Mouse (Mus musculus) cortical plate, adult 2 months (tissue): ENCODE data around the gene Epop. TPM values are rescaled to one million over a fixed set of nuclear protein-coding genes. Genes with fewer than 3 reads are reported as not detected.
A peak's percentile ranks its signal among the peaks of the same experiment; 100 is the strongest.

Experiments used
- H3K27ac ChIP-seq: fragments of 200-500 bp; 2 replicates; pipeline ENCODE4 v1.5.1; 2012; ENCODE audit warnings: low read length, control low read depth, inconsistent platforms; ENCODE audit not compliant: insufficient read depth
- H3K4me1 ChIP-seq: fragments of 200-500 bp; 2 replicates; pipeline ENCODE4 v1.6.1; 2011; ENCODE audit warnings: low read length; ENCODE audit not compliant: control insufficient read depth, insufficient read depth
- H3K4me3 ChIP-seq: fragments of 200-500 bp; 2 replicates; pipeline ENCODE4 v1.5.1; 2011; ENCODE audit warnings: mild to moderate bottlenecking, low read length, control low read depth; ENCODE audit not compliant: insufficient read depth
- CTCF ChIP-seq: fragments of 200-500 bp; IDR thresholded peaks from 2 replicates; pipeline ENCODE4 v1.5.1; 2011; ENCODE audit warnings: mild to moderate bottlenecking, control low read depth, low read length; ENCODE audit not compliant: insufficient read depth; ENCODE audit errors: extremely low read depth
- POLR2A ChIP-seq: fragments of 200-500 bp; IDR thresholded peaks from 2 replicates; pipeline ENCODE4 v1.6.1; 2011; ENCODE audit warnings: mild to moderate bottlenecking, low read length, control low read depth; ENCODE audit not compliant: insufficient read depth; ENCODE audit errors: extremely low read depth
- polyA plus RNA-seq: library from polyadenylated mRNA; depleted of rRNA; stranded (reverse); fragments of >200 nt; gene quantifications from 2 replicates; pipeline ENCODE4 v1.2.3, GENCODE M21; 2012; rRNA removed

Epop gene
- polyA plus RNA-seq: 89.5 and 95.2 TPM in 2 replicates

DNA sequence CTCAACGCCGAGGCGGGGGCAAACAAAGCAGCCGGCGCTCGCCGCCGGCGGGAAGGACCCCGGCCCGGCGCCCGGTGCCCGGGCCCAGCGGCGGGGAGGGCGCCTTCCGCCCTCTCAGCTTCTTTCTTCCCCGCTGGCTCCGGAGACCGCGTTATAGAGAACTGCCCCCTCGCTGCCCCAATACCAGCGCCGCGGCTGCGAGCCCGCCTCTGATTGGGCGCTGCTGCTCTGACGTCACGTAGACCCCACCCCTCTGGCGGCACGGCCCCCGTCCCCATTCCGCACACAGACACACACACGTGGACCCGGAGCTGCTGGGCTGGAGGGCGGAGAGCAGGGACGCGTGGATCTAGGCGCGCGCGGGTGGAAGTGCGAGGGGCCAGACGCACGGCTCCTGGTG is at the start of gene Epop:
Gene Epop (minus strand): TSS at position 127 of the 400 bp plus-strand sequence.
- H3K4me1 ChIP-seq: peaks cover 3% of the 10 kb centered on the region; the same call in 1 of the 2 replicates
- H3K4me3 ChIP-seq: peak within 1 kb of the TSS; percentile 39
- no peak within 1 kb of the TSS for H3K27ac ChIP-seq
- peak; percentile 68 for TF ChIP-seq POLR2A
- TF ChIP-seq CTCF: no peak

DNA sequence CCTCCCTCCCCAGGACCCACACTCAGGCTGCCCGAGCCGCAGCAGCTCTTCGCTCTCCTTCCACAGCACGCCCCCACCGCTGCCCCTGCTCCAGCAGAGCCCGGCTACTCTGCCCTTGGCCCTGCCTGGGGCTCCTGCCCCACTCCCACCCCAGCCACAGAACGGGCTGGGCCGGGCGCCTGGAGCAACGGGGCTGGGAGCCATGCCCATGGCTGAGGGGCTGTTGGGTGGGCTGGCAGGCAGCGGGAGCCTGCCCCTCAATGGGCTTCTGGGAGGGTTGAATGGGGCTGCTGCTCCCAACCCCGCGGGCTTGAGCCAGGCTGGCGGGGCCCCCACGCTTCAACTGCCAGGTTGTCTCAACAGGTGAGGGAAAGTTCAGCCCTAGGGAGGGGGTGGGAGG is 48.8 kb upstream of the Epop start:
- Histone ChIP-seq H3K4me1 (no peaks in the 10 kb centered on the region), H3K4me3 (no peak overlapping the region), H3K27ac (no peak overlapping the region)
- TF ChIP-seq POLR2A: no peak
- TF ChIP-seq CTCF: no peak

DNA sequence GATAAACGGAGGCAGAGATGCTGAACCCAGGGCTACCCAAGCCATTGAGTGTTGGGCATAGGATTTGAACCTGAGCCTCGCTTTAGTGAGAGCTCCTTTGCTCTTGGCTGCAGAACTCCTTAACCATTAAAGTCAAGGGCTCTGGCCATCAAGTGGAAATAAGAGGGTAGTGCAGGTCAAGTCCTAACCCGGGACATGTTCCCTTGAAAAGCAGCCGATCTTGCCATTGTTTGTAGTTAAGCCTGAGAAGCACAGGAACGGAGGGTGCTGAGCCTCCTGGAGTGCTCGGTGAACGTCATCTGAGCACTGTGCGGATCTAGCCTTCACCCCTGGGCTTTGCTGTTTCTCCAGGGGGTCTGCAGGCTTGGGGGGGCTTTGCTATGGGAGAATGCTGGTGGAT is 48.3 kb upstream of the Epop start:
- TF ChIP-seq CTCF (no peak), POLR2A (no peak)
- H3K27ac ChIP-seq: no peak overlapping the region
- H3K4me3 ChIP-seq: no peak overlapping the region

DNA sequence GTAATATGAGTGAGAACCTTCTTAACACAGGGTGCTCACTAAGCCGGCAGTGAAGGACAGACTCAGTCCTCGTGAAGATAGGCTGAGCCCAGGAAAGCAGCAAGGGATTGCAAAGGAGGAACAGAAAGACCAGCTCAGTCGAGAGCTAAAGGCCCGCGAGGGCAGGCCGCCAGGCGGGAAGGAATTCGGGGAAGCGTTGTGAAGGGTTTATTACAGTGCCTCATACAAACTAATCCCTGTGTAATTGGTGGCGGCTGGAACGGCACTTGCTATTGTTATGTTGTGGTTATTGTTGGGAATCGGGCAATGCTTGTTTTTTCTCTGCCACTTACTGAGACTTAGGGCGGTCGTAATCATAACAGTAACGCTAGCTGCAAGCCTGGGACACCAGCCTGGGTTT is 47.9 kb upstream of the Epop start:
- Histone ChIP-seq H3K27ac (no peak overlapping the region), H3K4me3 (no peak overlapping the region), H3K4me1 (no peaks in the 10 kb centered on the region)
- no peak for TF ChIP-seq CTCF

More for the DNA sequence above, 48.3 kb upstream of the Epop start:
- H3K4me1 ChIP-seq: no peaks in the 10 kb centered on the region

DNA sequence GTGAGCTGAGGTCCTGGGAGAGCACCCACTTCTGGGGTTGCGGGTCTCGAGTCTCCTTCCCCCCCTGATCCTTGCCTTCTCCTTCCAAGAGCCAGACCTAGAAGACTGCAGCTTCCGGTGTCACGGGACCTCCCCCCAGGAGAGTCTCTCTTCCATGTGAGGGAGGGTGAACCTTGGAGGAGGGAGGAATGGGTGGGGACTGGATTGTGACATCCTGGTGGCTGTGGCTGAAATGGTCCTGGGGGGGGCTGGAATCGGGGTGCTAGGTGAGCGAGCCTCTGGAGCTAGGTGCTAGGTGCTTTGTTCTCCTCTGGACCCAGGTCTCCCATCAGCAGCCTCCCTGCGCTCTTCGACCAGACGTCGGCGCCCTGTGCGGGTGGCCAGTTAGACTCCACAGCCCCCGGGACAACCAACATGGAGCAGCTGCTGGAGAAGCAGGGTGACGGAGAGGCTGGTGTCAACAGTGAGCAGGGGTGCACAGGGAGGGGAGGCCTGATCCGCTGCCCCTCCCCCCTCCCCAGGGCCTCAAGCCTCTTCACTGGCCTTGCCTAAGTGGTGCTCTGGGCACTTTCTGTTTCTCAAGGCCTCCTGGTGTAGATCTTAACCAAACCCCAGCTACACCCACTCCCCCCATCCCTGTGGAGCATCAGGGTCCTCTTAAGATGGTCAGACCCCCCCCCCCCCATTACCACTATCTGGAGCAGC is 46.7 kb upstream of the Epop start:
- Histone ChIP-seq H3K27ac (no peak overlapping the region), H3K4me3 (no peak overlapping the region), H3K4me1 (no peaks in the 10 kb centered on the region)
- no peak for TF ChIP-seq POLR2A
- no peak for TF ChIP-seq CTCF

DNA sequence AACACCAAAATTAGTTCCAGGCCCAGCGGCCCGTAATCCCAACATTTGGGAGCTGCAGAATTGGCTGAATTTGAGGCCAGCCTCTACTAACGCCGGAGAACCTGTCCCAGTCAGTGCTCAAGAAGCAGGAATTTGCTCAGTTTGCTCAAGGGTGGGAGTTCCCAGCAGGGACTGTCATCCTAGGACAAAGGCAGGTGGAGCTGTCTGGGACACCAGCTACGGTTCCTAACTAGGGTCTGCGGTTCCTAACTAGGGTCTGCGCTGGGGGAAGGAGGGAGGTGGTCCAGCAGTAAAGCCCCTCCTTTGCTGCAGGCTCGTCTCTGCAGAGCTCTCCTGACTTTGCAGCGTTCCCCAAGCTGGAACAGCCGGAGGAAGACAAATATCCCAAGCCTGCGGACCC is 43.6 kb upstream of the Epop start:
- TF ChIP-seq POLR2A: no peak
- no peak for TF ChIP-seq CTCF
- Histone ChIP-seq H3K4me1 (peaks cover 17% of the 10 kb centered on the region), H3K4me3 (no peak overlapping the region), H3K27ac (no peak overlapping the region)

DNA sequence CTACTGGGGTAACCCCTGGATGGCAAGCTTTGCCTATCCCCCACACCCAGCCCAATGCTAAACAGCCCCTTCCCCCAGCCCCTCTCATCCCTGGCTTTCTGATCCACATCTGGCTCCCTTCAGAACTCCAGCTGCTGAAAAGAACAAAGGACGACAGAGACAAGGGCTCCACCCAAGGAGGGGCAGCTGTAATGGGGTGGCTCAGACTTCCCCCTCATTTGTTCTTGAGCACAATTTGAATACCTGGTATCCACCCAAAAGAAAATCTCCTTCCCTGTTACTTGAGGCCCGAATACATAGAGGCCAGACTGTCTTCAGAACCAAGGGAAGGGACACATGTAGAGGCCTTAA is 41.6 kb upstream of the Epop start:
- Histone ChIP-seq H3K4me1 (peaks cover 19% of the 10 kb centered on the region), H3K27ac (no peak overlapping the region), H3K4me3 (no peak overlapping the region)
- TF ChIP-seq CTCF (no peak), POLR2A (no peak)

DNA sequence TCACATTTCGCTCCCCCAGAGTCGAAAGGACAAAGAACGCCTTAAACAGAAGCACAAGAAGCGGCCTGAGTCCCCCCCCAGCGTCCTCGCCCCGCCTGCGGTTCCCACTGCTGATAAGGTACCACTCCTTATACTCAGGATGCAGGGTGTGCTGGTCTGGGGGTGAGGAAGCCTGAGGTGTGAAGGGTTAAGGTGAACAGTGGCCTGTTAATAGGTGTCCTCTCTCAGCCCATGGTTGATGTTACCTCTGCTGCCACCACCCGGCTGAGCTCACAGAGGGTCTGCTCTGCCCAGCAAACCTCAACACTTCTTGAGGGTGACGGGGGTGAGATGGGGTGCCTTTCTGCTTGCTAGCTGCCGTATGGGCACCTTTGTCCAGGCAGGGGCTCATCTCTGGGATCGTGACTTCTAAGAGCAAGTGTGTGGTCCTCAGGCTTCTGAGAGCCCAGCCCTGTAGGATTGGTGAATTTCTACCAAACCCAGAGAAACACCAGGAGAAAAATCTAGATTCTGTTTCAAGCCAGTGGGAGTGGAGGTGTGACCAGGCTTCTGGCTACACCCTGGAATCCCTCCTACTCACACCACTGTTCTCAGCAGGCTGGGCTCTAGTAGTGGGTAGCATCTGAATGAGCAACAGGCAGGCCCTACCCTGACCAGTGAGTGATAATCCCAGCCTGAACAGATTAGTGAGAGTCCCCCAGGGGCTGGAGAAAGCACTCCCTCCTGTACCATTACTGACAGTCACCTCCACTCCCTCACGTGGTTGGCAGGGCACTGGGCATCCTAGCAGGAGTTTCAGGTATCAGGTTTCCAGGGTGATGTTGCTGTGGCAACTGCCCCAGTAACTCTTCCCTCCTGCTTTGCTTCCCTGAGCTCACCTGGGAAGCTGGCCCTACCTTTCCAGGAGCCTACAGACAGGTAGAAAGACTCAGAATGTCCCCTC is 41.0 kb upstream of the Epop start:
- no peak for TF ChIP-seq POLR2A
- TF ChIP-seq CTCF: 0 out of 2 replicates have a peak, but pooled peaks have one; percentile 4
- H3K27ac ChIP-seq: 0 out of 2 replicates have a peak overlapping the region, but pooled peaks have one; percentile 6
- peaks cover 19% of the 10 kb centered on the region for H3K4me1 ChIP-seq
- no peak overlapping the region for H3K4me3 ChIP-seq

DNA sequence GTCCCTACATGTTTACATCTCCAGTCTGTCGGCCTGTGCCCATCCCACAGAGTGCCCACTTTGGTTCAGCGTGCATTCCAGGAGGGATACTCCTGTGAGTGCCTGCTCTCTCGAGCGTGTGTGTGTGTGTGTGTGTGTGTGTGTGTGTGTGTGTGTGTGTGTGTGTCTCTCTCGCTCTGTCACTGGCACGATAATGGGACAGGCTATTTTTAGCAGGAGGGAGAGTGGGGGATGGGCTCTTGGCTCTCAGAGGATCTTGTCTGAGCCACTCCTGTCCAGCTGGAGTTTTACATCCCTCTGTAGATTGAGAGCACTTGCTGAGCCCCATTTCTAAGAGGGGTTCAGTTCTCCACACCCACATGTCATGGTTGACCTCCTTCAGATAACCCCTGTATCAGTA is 40.3 kb upstream of the Epop start:
- Histone ChIP-seq H3K4me1 (peaks cover 19% of the 10 kb centered on the region), H3K27ac (0 out of 2 replicates have a peak overlapping the region, but pooled peaks have one; percentile 6), H3K4me3 (no peak overlapping the region)
- TF ChIP-seq POLR2A (no peak), CTCF (no peak)
